Mouse (Mus musculus): Measurements from ENCODE around the gene Tmem178b. TPM values are rescaled to one million over a fixed set of nuclear protein-coding genes. Genes with fewer than 3 reads are reported as not detected.

Tmem178b gene
- total RNA-seq, 2 experiments from 2014 or later: not detected

GRCm38 (mm10) chr6:39917242-39917641 lies 44.2 kb downstream of the Tmem178b start:
- ATAC-seq (replicated peaks; ENCODE audit: poor library complexity): no peak

- no peak for ATAC-seq (replicated peaks; ENCODE audit: poor library complexity)
Measured at GRCm38 (mm10) chr6:39917729-39918128, 44.7 kb downstream of the Tmem178b start.

- ATAC-seq (replicated peaks; ENCODE audit: poor library complexity): no peak
Measured at GRCm38 (mm10) chr6:39919011-39919709, 46.1 kb downstream of the Tmem178b start.

GRCm38 (mm10) chr6:39926442-39926841 lies 53.4 kb downstream of the Tmem178b start:
- no peak for ATAC-seq (replicated peaks; ENCODE audit: poor library complexity)

GRCm38 (mm10) chr6:39936590-39936989 lies 63.5 kb downstream of the Tmem178b start:
- no peak for ATAC-seq (replicated peaks; ENCODE audit: poor library complexity)

- no peak for ATAC-seq (replicated peaks; ENCODE audit: poor library complexity)
Measured at GRCm38 (mm10) chr6:39940920-39941319, 67.8 kb downstream of the Tmem178b start.

- no peak for ATAC-seq (replicated peaks; ENCODE audit: poor library complexity)
Measured at GRCm38 (mm10) chr6:39944854-39945253, 71.8 kb downstream of the Tmem178b start.

- no peak for ATAC-seq (replicated peaks; ENCODE audit: poor library complexity)
Measured at GRCm38 (mm10) chr6:39945670-39946440, 72.8 kb downstream of the Tmem178b start.

GRCm38 (mm10) chr6:39946601-39947000 lies 73.5 kb downstream of the Tmem178b start:
- no peak for ATAC-seq (replicated peaks; ENCODE audit: poor library complexity)

GRCm38 (mm10) chr6:39953951-39954350 lies 80.9 kb downstream of the Tmem178b start:
- no peak for ATAC-seq (replicated peaks; ENCODE audit: poor library complexity)

- ATAC-seq (replicated peaks; ENCODE audit: poor library complexity): no peak
Measured at GRCm38 (mm10) chr6:39955211-39955610, 82.1 kb downstream of the Tmem178b start.

- ATAC-seq (replicated peaks; ENCODE audit: poor library complexity): no peak
Measured at GRCm38 (mm10) chr6:39964606-39965005, 91.5 kb downstream of the Tmem178b start.

- no peak for ATAC-seq (replicated peaks; ENCODE audit: poor library complexity)
Measured at GRCm38 (mm10) chr6:39970281-39970680, 97.2 kb downstream of the Tmem178b start.

- no peak for ATAC-seq (replicated peaks; ENCODE audit: poor library complexity)
Measured at GRCm38 (mm10) chr6:39978942-39979341, 105.9 kb downstream of the Tmem178b start.

GRCm38 (mm10) chr6:39990772-39991171 lies 117.7 kb downstream of the Tmem178b start:
- ATAC-seq (replicated peaks; ENCODE audit: poor library complexity): no peak

GRCm38 (mm10) chr6:39991922-39992321 lies 118.9 kb downstream of the Tmem178b start:
- ATAC-seq (replicated peaks; ENCODE audit: poor library complexity): no peak

GRCm38 (mm10) chr6:40006006-40006765 lies 133.1 kb downstream of the Tmem178b start:
- ATAC-seq (replicated peaks; ENCODE audit: poor library complexity): no peak

- no peak for ATAC-seq (replicated peaks; ENCODE audit: poor library complexity)
Measured at GRCm38 (mm10) chr6:40008166-40008907, 135.3 kb downstream of the Tmem178b start.

GRCm38 (mm10) chr6:40009718-40010117 lies 136.6 kb downstream of the Tmem178b start:
- no peak for ATAC-seq (replicated peaks; ENCODE audit: poor library complexity)

GRCm38 (mm10) chr6:40011066-40011465 lies 138.0 kb downstream of the Tmem178b start:
- ATAC-seq (replicated peaks; ENCODE audit: poor library complexity): no peak

- no peak for ATAC-seq (replicated peaks; ENCODE audit: poor library complexity)
Measured at GRCm38 (mm10) chr6:40011609-40012008, 138.5 kb downstream of the Tmem178b start.
